35 mouse cellular contexts compared by ENCODE assay signal in genomic region chr13:108435687-108436086, GRCm38 (mm10).
"Had no signal": no experiment of that assay in that cellular context is flagged by ENCODE, and none has a peak within 500 bp of the region (broad histone marks: within the 10 kb centered on the region; RNA-seq: fewer than 3 reads in every experiment).

No protein-coding gene starts in this region.

- DNase-seq: heart, postnatal 10 days; heart, postnatal 14 days; heart, postnatal 36 days; heart, postnatal 4 days; kidney, adult 11 months; kidney, adult 18-20 months; kidney, adult 2 months; kidney, adult 8-10 months; kidney, adult 9 months; kidney, postnatal 10 days; kidney, postnatal 14 days; kidney, postnatal 25 days; kidney, postnatal 36 days; kidney, postnatal 4 days; layer of hippocampus, adult 9-11 months; layer of hippocampus, postnatal 36 days had no signal

- H3K27me3 ChIP-seq: heart, embryonic 12.5 days; heart, embryonic 13.5 days; heart, embryonic 15.5 days; hindbrain, embryonic 13.5 days; hindbrain, embryonic 15.5 days; intestine, embryonic 15.5 days; kidney, embryonic 15.5 days had no signal

- H3K4me2 ChIP-seq: heart, embryonic 11.5 days; heart, embryonic 12.5 days; heart, embryonic 13.5 days; heart, embryonic 15.5 days; hindbrain, embryonic 13.5 days; hindbrain, embryonic 14.5 days; hindbrain, embryonic 15.5 days; intestine, embryonic 15.5 days; kidney, embryonic 15.5 days had no signal

- H3K4me3 ChIP-seq: heart, embryonic 10.5 days; heart, embryonic 12.5 days; heart, embryonic 13.5 days; heart, embryonic 15.5 days; hindbrain, embryonic 10.5 days; hindbrain, embryonic 13.5 days; hindbrain, embryonic 15.5 days; intestine, embryonic 15.5 days; kidney, embryonic 15.5 days; layer of hippocampus, adult 2 months; left cerebral cortex, adult 2 months had no signal

- H3K9me3 ChIP-seq: heart, embryonic 10.5 days; heart, embryonic 12.5 days; heart, embryonic 13.5 days; heart, embryonic 15.5 days; hindbrain, embryonic 10.5 days; hindbrain, embryonic 13.5 days; hindbrain, embryonic 15.5 days; intestine, embryonic 15.5 days; kidney, embryonic 15.5 days had no signal

- ATAC-seq: hindbrain, embryonic 16.5 days; hindbrain, postnatal 0 days; inflammation-experienced regulatory T-cells, adult 6 months; intestine, embryonic 15.5 days; intestine, embryonic 16.5 days; intestine, postnatal 0 days had no signal

- H3K4me1 ChIP-seq: heart, embryonic 10.5 days; heart, embryonic 12.5 days; hindbrain, embryonic 10.5 days; hindbrain, embryonic 13.5 days; hindbrain, embryonic 15.5 days; intestine, embryonic 15.5 days; kidney, embryonic 15.5 days had no signal

- H3K36me3 ChIP-seq: heart, embryonic 10.5 days; heart, embryonic 12.5 days; heart, embryonic 13.5 days; heart, embryonic 15.5 days; hindbrain, embryonic 10.5 days; hindbrain, embryonic 13.5 days; hindbrain, embryonic 15.5 days; intestine, embryonic 15.5 days; kidney, embryonic 15.5 days had no signal

- H3K27ac ChIP-seq: heart, embryonic 10.5 days; heart, embryonic 13.5 days; heart, embryonic 15.5 days; hindbrain, embryonic 10.5 days; hindbrain, embryonic 13.5 days; hindbrain, embryonic 14.5 days; hindbrain, embryonic 15.5 days; hindbrain, postnatal 0 days; intestine, embryonic 15.5 days; kidney, embryonic 15.5 days; kidney, postnatal 0 days; layer of hippocampus, adult 2 months; left cerebral cortex, adult 2 months had no signal

- H3K9ac ChIP-seq: heart, embryonic 12.5 days; heart, embryonic 13.5 days; heart, embryonic 15.5 days; hindbrain, embryonic 13.5 days; hindbrain, embryonic 14.5 days; hindbrain, embryonic 15.5 days; intestine, embryonic 15.5 days; kidney, embryonic 15.5 days had no signal
